Mouse (Mus musculus): Measurements from ENCODE around the gene Gramd1b. TPM values are rescaled to one million over a fixed set of nuclear protein-coding genes. Genes with fewer than 3 reads are reported as not detected.

Gramd1b gene
- 53.9 TPM for polyA plus RNA-seq (2017; shearing (Covaris generic))

DNA sequence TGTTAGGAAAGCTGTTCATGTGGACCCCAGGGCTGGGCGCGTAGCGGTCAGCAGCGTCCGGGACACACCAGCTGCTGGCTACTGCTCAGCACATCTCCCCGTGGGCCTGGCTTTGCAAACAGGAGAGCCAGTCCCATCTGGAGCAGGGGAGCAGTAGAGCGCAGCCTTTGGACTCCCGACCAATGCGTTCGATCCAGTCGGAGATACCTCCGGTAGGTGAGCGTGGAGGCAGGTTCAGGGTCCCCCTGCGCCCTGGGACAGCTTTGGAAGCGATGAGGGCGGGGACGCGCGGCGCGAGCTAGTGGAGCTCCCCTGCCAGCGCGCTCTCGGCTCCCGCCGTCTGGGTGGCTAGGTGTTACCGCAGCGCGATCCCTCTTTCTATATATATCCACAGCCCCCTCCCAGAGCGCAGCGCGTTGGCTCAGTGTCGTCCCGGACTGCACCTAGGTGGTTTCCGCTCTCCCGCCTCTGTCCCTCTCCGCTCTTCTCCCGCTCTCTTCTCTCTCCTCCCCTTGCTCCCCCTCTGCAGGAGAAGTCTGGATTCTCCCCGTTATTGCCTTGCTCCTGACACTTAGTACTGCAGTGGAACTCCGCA lies at the start of gene Gramd1b:
Gramd1b (minus strand) TSS at position 357 of the 595 bp plus-strand sequence.

DNA sequence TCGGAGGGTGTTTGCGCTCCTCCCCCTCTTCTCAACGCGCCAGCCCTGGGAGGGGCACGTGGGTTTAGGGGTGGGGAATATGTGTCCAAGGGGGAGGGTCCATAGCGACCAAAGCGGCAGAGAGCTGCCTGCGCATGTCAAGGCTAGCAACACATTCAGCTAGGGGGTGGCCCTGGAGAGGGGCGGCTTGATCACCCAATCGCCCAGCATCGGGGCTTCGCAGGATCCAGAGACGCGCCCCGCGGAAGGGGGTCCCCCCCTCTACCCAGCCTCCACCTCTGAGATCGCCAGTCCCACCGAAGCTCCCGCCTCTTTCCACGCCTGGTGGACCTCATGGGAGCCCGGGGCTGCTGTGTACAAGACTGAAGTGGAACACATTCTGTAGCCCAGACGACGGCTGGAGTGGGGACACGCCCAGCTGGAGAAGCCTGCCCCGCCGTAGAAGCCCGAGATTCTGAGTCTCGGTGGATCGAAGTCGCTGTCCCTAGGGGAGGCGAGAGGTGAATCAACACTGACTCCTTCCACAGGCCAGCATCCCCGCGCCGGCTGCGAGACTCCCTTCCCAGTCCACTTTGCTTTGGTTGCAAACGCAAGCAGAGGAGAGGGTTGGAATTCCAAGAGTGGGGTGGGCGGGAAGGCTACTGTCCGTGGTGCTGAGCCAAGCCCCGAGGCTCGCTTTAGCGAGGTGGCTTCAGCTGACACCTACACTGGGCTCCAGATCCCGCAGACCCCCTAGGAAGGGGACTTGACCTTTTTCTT lies 261.9 kb downstream of the Gramd1b start, which contains the start of gene Scn3b:
Scn3b (plus strand) TSS at position 115 of the 759 bp plus-strand sequence.

Other genes starting within 250 kb of the Gramd1b start
- gene Gm21915, start 139.2 kb upstream of the Gramd1b start, polyA plus RNA-seq (2017; shearing (Covaris generic)) = not detected
- 0.10 TPM for gene Clmp, start 154.6 kb upstream of the Gramd1b start, polyA plus RNA-seq (2017; shearing (Covaris generic))

Data from CD4-positive, CD25-positive, alpha-beta regulatory T cell (primary cell).